Mouse (Mus musculus) E14TG2a.4 (cell line): ENCODE measurements around the gene Ccdc152.

Source experiments
- H3K27me3 ChIP-seq: 2 replicates; pipeline ENCODE4 v1.6.1; 2014; ENCODE audit warnings: low read length, control low read depth; ENCODE audit not compliant: insufficient read depth
- H3K36me3 ChIP-seq: 2 replicates; pipeline ENCODE4 v1.6.1; 2014; ENCODE audit warnings: low read length, control low read depth; ENCODE audit not compliant: insufficient read depth
- H3K4me1 ChIP-seq: replicated peaks from 2 replicates; pipeline ENCODE4 v1.6.1; 2014; ENCODE audit warnings: low read depth, low read length, control low read depth
- H3K4me3 ChIP-seq: replicated peaks from 2 replicates; pipeline ENCODE4 v1.5.1; 2014; ENCODE audit warnings: mild to moderate bottlenecking, low read length
- H3K9me3 ChIP-seq: 2 replicates; pipeline ENCODE4 v1.6.1; 2014; ENCODE audit warnings: low read length, control low read depth
- CTCF ChIP-seq: conservative IDR thresholded peaks from 2 replicates; pipeline ENCODE4 v1.5.1; 2014; ENCODE audit warnings: low read length
- NANOG ChIP-seq: IDR thresholded peaks from 2 replicates; pipeline ENCODE4 v1.6.1; 2014; ENCODE audit warnings: borderline replicate concordance, low read length, mixed read lengths
- POU5F1 ChIP-seq: IDR thresholded peaks from 2 replicates; pipeline ENCODE4 v1.6.1; 2014; ENCODE audit warnings: low read length, borderline replicate concordance

The Ccdc152 gene

DNA sequence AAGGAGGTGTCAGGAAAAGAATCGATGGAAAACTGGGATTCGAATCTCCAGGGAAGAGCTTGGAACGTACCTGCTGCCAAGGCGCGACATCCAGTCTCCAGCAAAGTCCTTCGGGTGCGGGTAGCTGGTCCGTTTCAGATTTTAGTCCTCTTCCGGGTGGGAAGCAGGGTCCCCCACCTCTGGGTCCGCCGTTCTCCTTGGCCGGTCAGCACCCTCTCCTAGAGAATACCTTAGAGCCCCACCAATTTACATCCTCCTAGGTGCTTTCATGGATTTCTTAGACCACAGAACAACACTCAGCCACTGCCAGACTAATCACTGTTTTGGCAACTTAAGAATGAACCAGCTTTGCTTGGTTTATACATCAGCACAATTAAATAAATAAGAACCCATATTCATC lies at the start of gene Ccdc152:
Gene Ccdc152 (minus strand): TSS at position 101 of the 400 bp plus-strand sequence.
- H3K4me3 ChIP-seq = no peak within 1 kb of the TSS
- H3K36me3 ChIP-seq = no peaks in the 10 kb centered on the region
- H3K27me3 ChIP-seq = no peaks in the 10 kb centered on the region
- H3K4me1 ChIP-seq = no peaks in the 10 kb centered on the region
- H3K9me3 ChIP-seq = no peaks in the 10 kb centered on the region
- TF ChIP-seq NANOG (no peak), POU5F1 (no peak), CTCF (no peak)

GRCm38 (mm10) chr15:3349306-3350064 lies 46.2 kb upstream of the Ccdc152 start:
- Histone ChIP-seq H3K4me3 (no peak overlapping the region), H3K4me1 (no peaks in the 10 kb centered on the region), H3K36me3 (no peaks in the 10 kb centered on the region), H3K27me3 (no peaks in the 10 kb centered on the region), H3K9me3 (no peaks in the 10 kb centered on the region)
- TF ChIP-seq NANOG = no peak
- no peak for TF ChIP-seq CTCF
- TF ChIP-seq POU5F1 = no peak

DNA sequence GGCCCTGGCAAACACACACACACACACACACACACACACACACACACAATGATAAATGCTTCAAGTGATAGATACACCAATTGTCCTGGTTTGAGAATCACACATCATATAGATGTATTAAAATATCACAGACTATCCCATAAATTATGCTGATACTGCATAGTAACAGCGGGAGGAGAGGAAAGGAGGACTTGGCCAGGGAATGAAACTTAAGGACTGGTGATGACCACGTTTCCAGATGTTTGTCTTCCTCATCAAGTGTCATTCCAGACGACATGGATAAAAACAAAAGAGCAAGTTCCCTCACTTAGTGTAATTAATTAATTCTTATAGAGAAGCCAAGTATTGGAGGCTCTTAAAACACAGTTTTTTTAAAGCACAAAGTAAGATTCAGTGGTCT lies 43.4 kb upstream of the Ccdc152 start:
- no peaks in the 10 kb centered on the region for H3K27me3 ChIP-seq
- H3K4me1 ChIP-seq = no peaks in the 10 kb centered on the region
- no peak overlapping the region for H3K4me3 ChIP-seq
- H3K36me3 ChIP-seq = no peaks in the 10 kb centered on the region
- TF ChIP-seq NANOG (no peak), CTCF (no peak), POU5F1 (no peak)
- no peaks in the 10 kb centered on the region for H3K9me3 ChIP-seq

- Histone ChIP-seq H3K4me3 (no peak overlapping the region), H3K36me3 (no peaks in the 10 kb centered on the region), H3K27me3 (no peaks in the 10 kb centered on the region), H3K4me1 (no peaks in the 10 kb centered on the region), H3K9me3 (no peaks in the 10 kb centered on the region)
- TF ChIP-seq CTCF = no peak
- no peak for TF ChIP-seq POU5F1
- no peak for TF ChIP-seq NANOG
These were observed 41.2 kb upstream of the Ccdc152 start for GRCm38 (mm10) chr15:3344555-3344954.

- H3K36me3 ChIP-seq = no peaks in the 10 kb centered on the region
- H3K9me3 ChIP-seq = no peaks in the 10 kb centered on the region
- TF ChIP-seq CTCF (no peak), NANOG (no peak), POU5F1 (no peak)
- H3K4me1 ChIP-seq = no peaks in the 10 kb centered on the region
- no peak overlapping the region for H3K4me3 ChIP-seq
- H3K27me3 ChIP-seq = no peaks in the 10 kb centered on the region
These were observed 38.7 kb upstream of the Ccdc152 start for GRCm38 (mm10) chr15:3341806-3342582.

DNA sequence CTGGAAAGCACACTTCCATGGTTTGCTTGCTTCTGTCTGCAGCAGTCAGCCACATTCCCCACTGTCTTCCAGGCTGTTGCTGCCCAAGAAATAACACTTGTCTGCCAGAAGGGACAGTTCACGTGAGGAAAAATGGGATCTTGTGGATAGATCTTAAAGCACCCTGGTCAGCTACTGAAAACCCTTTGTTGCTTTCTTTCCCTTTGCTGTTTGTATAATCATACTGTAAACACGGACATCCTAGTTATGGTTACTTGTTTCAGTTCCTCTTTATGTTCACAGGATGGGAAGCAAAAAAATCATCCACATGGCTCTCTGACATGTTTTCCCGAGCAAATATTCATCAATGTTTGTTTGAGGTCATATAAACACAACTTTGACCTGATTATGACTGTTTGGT lies 36.5 kb upstream of the Ccdc152 start:
- no peaks in the 10 kb centered on the region for H3K9me3 ChIP-seq
- no peak for TF ChIP-seq POU5F1
- TF ChIP-seq NANOG = no peak
- no peaks in the 10 kb centered on the region for H3K36me3 ChIP-seq
- H3K4me3 ChIP-seq = no peak overlapping the region
- H3K4me1 ChIP-seq = no peaks in the 10 kb centered on the region
- no peaks in the 10 kb centered on the region for H3K27me3 ChIP-seq

DNA sequence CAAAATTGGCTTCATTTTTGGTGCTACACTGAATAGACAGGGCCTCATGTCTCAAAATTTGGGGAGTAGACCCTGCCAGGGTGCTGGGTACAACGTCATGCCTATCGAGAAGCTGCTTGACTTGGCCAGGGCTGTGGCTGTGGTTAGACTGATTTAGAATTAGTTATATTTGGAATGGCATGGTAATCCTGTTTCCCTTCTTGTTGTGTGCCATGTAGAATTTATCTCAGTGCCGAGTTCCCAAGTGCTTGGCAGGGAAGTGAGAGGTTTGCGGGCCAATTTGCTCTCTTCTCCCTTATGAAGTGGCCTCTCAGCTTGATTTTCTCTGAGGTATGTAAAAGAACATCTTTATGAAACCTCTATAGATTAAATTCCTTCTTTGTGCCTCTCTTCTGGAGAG lies 29.2 kb upstream of the Ccdc152 start:
- Histone ChIP-seq H3K27me3 (no peaks in the 10 kb centered on the region), H3K9me3 (no peaks in the 10 kb centered on the region), H3K36me3 (no peaks in the 10 kb centered on the region), H3K4me3 (no peak overlapping the region), H3K4me1 (no peaks in the 10 kb centered on the region)
- TF ChIP-seq CTCF = no peak
- no peak for TF ChIP-seq NANOG
- no peak for TF ChIP-seq POU5F1

DNA sequence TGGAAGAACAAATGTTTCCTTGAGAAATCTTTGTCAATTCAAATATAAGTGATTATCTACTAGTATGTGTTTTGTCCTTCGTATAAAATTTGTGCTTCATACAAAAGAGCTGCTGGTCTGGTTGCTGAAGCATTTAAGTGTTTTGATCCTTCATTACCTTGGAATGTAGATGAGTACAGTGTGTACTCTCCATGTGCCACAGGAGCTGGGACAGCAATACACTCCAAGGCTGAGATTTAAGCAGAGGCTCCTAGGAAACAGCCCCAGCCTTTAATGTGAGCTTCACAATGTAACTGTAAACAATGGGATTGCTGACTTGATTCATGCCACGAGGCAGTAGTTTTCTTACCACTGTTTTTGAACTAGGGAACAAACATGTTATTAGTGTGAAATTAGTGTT lies 28.5 kb upstream of the Ccdc152 start:
- Histone ChIP-seq H3K9me3 (no peaks in the 10 kb centered on the region), H3K36me3 (no peaks in the 10 kb centered on the region)
- TF ChIP-seq NANOG (no peak), POU5F1 (no peak), CTCF (no peak)

GRCm38 (mm10) chr15:3330291-3330690 lies 27.0 kb upstream of the Ccdc152 start:
- TF ChIP-seq NANOG (no peak), POU5F1 (no peak), CTCF (no peak)
- H3K4me3 ChIP-seq = no peak overlapping the region

More for the DNA sequence above, 28.5 kb upstream of the Ccdc152 start:
- no peak overlapping the region for H3K4me3 ChIP-seq
- no peaks in the 10 kb centered on the region for H3K4me1 ChIP-seq
- H3K27me3 ChIP-seq = no peaks in the 10 kb centered on the region

More at GRCm38 (mm10) chr15:3330291-3330690, 27.0 kb upstream of the Ccdc152 start:
- no peaks in the 10 kb centered on the region for H3K36me3 ChIP-seq
- no peaks in the 10 kb centered on the region for H3K4me1 ChIP-seq
- H3K9me3 ChIP-seq = no peaks in the 10 kb centered on the region
- no peaks in the 10 kb centered on the region for H3K27me3 ChIP-seq
